Mouse (Mus musculus) neural tube, embryonic 15.5 days (tissue): ENCODE results near the gene Mxd1. TPM values are rescaled to one million over a fixed set of nuclear protein-coding genes. Genes with fewer than 3 reads are reported as not detected.

Experiments
- ATAC-seq: fragments of 200-750 bp; cut with Nextera tagmentation; 2 replicates; pipeline ENCODE4 v1.8.0; 2017; ENCODE audit warnings: mild to moderate bottlenecking, moderate TSS enrichment, moderate library complexity; ENCODE audit not compliant: low FRiP score
- H3K27ac ChIP-seq: fragments of 300-500 bp; sonication (generic); replicated peaks from 2 replicates; pipeline ENCODE4 v1.5.1; 2015; ENCODE audit warnings: mild to moderate bottlenecking, inconsistent platforms
- H3K27me3 ChIP-seq: fragments of 300-500 bp; sonication (generic); replicated peaks from 2 replicates; pipeline ENCODE4 v1.6.1; 2015; ENCODE audit warnings: inconsistent platforms
- H3K36me3 ChIP-seq: fragments of 300-500 bp; sonication (generic); 2 replicates; pipeline ENCODE4 v1.6.1; 2015; ENCODE audit warnings: inconsistent platforms
- H3K4me1 ChIP-seq: fragments of 300-500 bp; sonication (generic); 2 replicates; pipeline ENCODE4 v1.6.1; 2015; ENCODE audit warnings: inconsistent platforms
- H3K4me2 ChIP-seq: fragments of 300-500 bp; sonication (generic); 2 replicates; pipeline ENCODE4 v1.6.1; 2015; ENCODE audit warnings: inconsistent platforms, mild to moderate bottlenecking, moderate library complexity
- H3K4me3 ChIP-seq: fragments of 300-500 bp; sonication (generic); replicated peaks from 2 replicates; pipeline ENCODE4 v1.5.1; 2015; ENCODE audit warnings: mild to moderate bottlenecking, inconsistent platforms
- H3K9ac ChIP-seq: fragments of 300-500 bp; sonication (generic); replicated peaks from 2 replicates; pipeline ENCODE4 v1.6.1; 2015; ENCODE audit warnings: mild to moderate bottlenecking, inconsistent platforms
- H3K9me3 ChIP-seq: fragments of 300-500 bp; sonication (generic); replicated peaks from 2 replicates; pipeline ENCODE4 v1.6.1; 2016; ENCODE audit warnings: inconsistent platforms
- WGBS: fragments of 180-500 bp; shearing (Covaris S2); methylation state at CpG from one replicate; pipeline ENCODE4 v1.1.7; 2015; ENCODE audit warnings: mixed read lengths; 5-methylcytosine and 5-hydroxymethylcytosine counted together
- polyA plus RNA-seq: library from polyadenylated mRNA; unstranded; fragments of >200 nt; fragmentation: Nextera tagmentation; extraction: Ambion mirVana; gene quantifications from 2 replicates; pipeline ENCODE4 v1.2.1, GENCODE M21; 2015

Gene Mxd1
- polyA plus RNA-seq, 1 experiment from 2014 or later, result 15.3 TPM

GRCm38 (mm10) chr6:86644775-86645400 lies 24.1 kb downstream of the Mxd1 start:
- no peak for ATAC-seq
- Histone ChIP-seq H3K9me3 (no peaks in the 10 kb centered on the region), H3K4me3 (no peak overlapping the region), H3K27me3 (no peaks in the 10 kb centered on the region), H3K36me3 (peaks cover 20% of the 10 kb centered on the region), H3K27ac (no peak overlapping the region), H3K9ac (no peak overlapping the region), H3K4me2 (no peak overlapping the region), H3K4me1 (no peaks in the 10 kb centered on the region)
- WGBS, result 84% methylated on average over 3 of the region's 3 CpGs

GRCm38 (mm10) chr6:86641716-86642115 lies 27.2 kb downstream of the Mxd1 start:
- Histone ChIP-seq H3K27me3 (no peaks in the 10 kb centered on the region), H3K36me3 (peaks cover 3% of the 10 kb centered on the region; the same call in 1 of the 2 replicates), H3K9ac (no peak overlapping the region), H3K4me3 (no peak overlapping the region), H3K4me2 (no peak overlapping the region), H3K4me1 (no peaks in the 10 kb centered on the region), H3K27ac (no peak overlapping the region), H3K9me3 (no peaks in the 10 kb centered on the region)
- no peak for ATAC-seq
- 69% methylated on average over 8 of the region's 8 CpGs for WGBS

GRCm38 (mm10) chr6:86640776-86641175 lies 28.2 kb downstream of the Mxd1 start:
- no peak overlapping the region for H3K4me2 ChIP-seq
- H3K9me3 ChIP-seq, result no peaks in the 10 kb centered on the region
- no peak overlapping the region for H3K9ac ChIP-seq
- H3K27ac ChIP-seq, result no peak overlapping the region
- no peaks in the 10 kb centered on the region for H3K4me1 ChIP-seq
- 90% methylated on average over 8 of the region's 8 CpGs for WGBS
- no peak overlapping the region for H3K4me3 ChIP-seq
- peaks cover 2% of the 10 kb centered on the region; the same call in 1 of the 2 replicates for H3K36me3 ChIP-seq
- H3K27me3 ChIP-seq, result no peaks in the 10 kb centered on the region
- no peak for ATAC-seq

- H3K4me1 ChIP-seq, result no peaks in the 10 kb centered on the region
- H3K36me3 ChIP-seq, result no peaks in the 10 kb centered on the region
- no peak overlapping the region for H3K27ac ChIP-seq
- no peaks in the 10 kb centered on the region for H3K27me3 ChIP-seq
- no peak overlapping the region for H3K4me3 ChIP-seq
- WGBS, result 88% methylated on average over 3 of the region's 3 CpGs
- no peaks in the 10 kb centered on the region for H3K9me3 ChIP-seq
- no peak overlapping the region for H3K4me2 ChIP-seq
- H3K9ac ChIP-seq, result no peak overlapping the region
- no peak for ATAC-seq
Observed at GRCm38 (mm10) chr6:86640161-86640560, 28.8 kb downstream of the Mxd1 start.

- no peak overlapping the region for H3K4me2 ChIP-seq
- H3K27ac ChIP-seq, result no peak overlapping the region
- no peak overlapping the region for H3K4me3 ChIP-seq
- no peaks in the 10 kb centered on the region for H3K36me3 ChIP-seq
- H3K9ac ChIP-seq, result no peak overlapping the region
- 81% methylated on average over 18 of the region's 18 CpGs for WGBS
- no peaks in the 10 kb centered on the region for H3K4me1 ChIP-seq
- no peak for ATAC-seq
- no peaks in the 10 kb centered on the region for H3K27me3 ChIP-seq
- no peaks in the 10 kb centered on the region for H3K9me3 ChIP-seq
Observed at GRCm38 (mm10) chr6:86639180-86640160, 29.5 kb downstream of the Mxd1 start.

GRCm38 (mm10) chr6:86638434-86638833 lies 30.5 kb downstream of the Mxd1 start:
- no peaks in the 10 kb centered on the region for H3K9me3 ChIP-seq
- no peak for ATAC-seq
- no peak overlapping the region for H3K27ac ChIP-seq
- no peak overlapping the region for H3K4me3 ChIP-seq
- WGBS, result 19% methylated on average over 2 of the region's 2 CpGs
- no peaks in the 10 kb centered on the region for H3K36me3 ChIP-seq
- H3K27me3 ChIP-seq, result no peaks in the 10 kb centered on the region
- no peak overlapping the region for H3K4me2 ChIP-seq
- no peaks in the 10 kb centered on the region for H3K4me1 ChIP-seq
- no peak overlapping the region for H3K9ac ChIP-seq

- no peak overlapping the region for H3K4me2 ChIP-seq
- H3K9me3 ChIP-seq, result no peaks in the 10 kb centered on the region
- no peak for ATAC-seq
Observed at GRCm38 (mm10) chr6:86637860-86638259, 31.1 kb downstream of the Mxd1 start.

GRCm38 (mm10) chr6:86637171-86637835 lies 31.7 kb downstream of the Mxd1 start:
- H3K27ac ChIP-seq, result no peak overlapping the region
- no peaks in the 10 kb centered on the region for H3K36me3 ChIP-seq
- ATAC-seq, result no peak
- H3K4me3 ChIP-seq, result no peak overlapping the region
- H3K4me1 ChIP-seq, result no peaks in the 10 kb centered on the region
- H3K4me2 ChIP-seq, result no peak overlapping the region
- no peak overlapping the region for H3K9ac ChIP-seq
- no peaks in the 10 kb centered on the region for H3K27me3 ChIP-seq
- WGBS, result 69% methylated on average over 4 of the region's 4 CpGs
- no peaks in the 10 kb centered on the region for H3K9me3 ChIP-seq

More at GRCm38 (mm10) chr6:86637860-86638259, 31.1 kb downstream of the Mxd1 start:
- Histone ChIP-seq H3K36me3 (no peaks in the 10 kb centered on the region), H3K4me3 (no peak overlapping the region), H3K27ac (no peak overlapping the region), H3K4me1 (no peaks in the 10 kb centered on the region), H3K27me3 (no peaks in the 10 kb centered on the region), H3K9ac (no peak overlapping the region)
- WGBS, result 78% methylated on average over 2 of the region's 2 CpGs

GRCm38 (mm10) chr6:86636495-86636894 lies 32.5 kb downstream of the Mxd1 start:
- no peak overlapping the region for H3K27ac ChIP-seq
- ATAC-seq, result no peak
- no peak overlapping the region for H3K4me2 ChIP-seq
- WGBS, result 80% methylated on average over 2 of the region's 2 CpGs
- H3K36me3 ChIP-seq, result no peaks in the 10 kb centered on the region
- no peak overlapping the region for H3K9ac ChIP-seq
- no peak overlapping the region for H3K4me3 ChIP-seq
- no peaks in the 10 kb centered on the region for H3K27me3 ChIP-seq
- H3K9me3 ChIP-seq, result no peaks in the 10 kb centered on the region
- H3K4me1 ChIP-seq, result no peaks in the 10 kb centered on the region

GRCm38 (mm10) chr6:86630141-86630540 lies 38.8 kb downstream of the Mxd1 start:
- 63% methylated on average over 3 of the region's 3 CpGs for WGBS
- Histone ChIP-seq H3K27ac (no peak overlapping the region), H3K4me3 (no peak overlapping the region), H3K9ac (no peak overlapping the region), H3K36me3 (no peaks in the 10 kb centered on the region), H3K4me2 (no peak overlapping the region), H3K27me3 (no peaks in the 10 kb centered on the region), H3K9me3 (no peaks in the 10 kb centered on the region), H3K4me1 (no peaks in the 10 kb centered on the region)
- ATAC-seq, result no peak

GRCm38 (mm10) chr6:86627946-86628345 lies 41.0 kb downstream of the Mxd1 start, which contains the start of gene Asprv1:
Gene Asprv1 (plus strand): TSS chr6:86628164.
- Histone ChIP-seq H3K4me3 (no peak within 1 kb of the TSS), H3K27me3 (no peaks in the 10 kb centered on the region), H3K27ac (no peak within 1 kb of the TSS), H3K4me2 (no peak within 1 kb of the TSS), H3K36me3 (no peaks in the 10 kb centered on the region), H3K9me3 (no peaks in the 10 kb centered on the region), H3K4me1 (peaks cover 7% of the 10 kb centered on the region; the same call in 1 of the 2 replicates), H3K9ac (no peak within 1 kb of the TSS)
- WGBS, result 53% methylated on average over 10 of the region's 10 CpGs
- ATAC-seq, result no peak
